ENCODE assay signal across 8 mouse cellular contexts in genomic region chr19:5810840-5811563, GRCm38 (mm10). TPM values are rescaled to one million over a fixed set of nuclear protein-coding genes. Genes with fewer than 3 reads are reported as not detected.
A peak's percentile ranks its signal among the peaks of the same experiment; 100 is the strongest.
DNase-seq lines count a peak whose midpoint lies in the region; ATAC-seq and TF ChIP-seq lines count a peak whose summit lies in the region.

No protein-coding gene starts in this region.

- WGBS in embryonic facial prominence, embryonic 12.5 days = 71% methylated on average over 9 of the region's 9 CpGs
- 54% methylated on average over 9 of the region's 9 CpGs for WGBS in intestine, embryonic 15.5 days
- WGBS in neural tube, embryonic 14.5 days = 76% methylated on average over 9 of the region's 9 CpGs

- H3K27me3 ChIP-seq in embryonic facial prominence, embryonic 12.5 days = no peaks in the 10 kb centered on the region
- no peaks in the 10 kb centered on the region for H3K27me3 ChIP-seq in intestine, embryonic 15.5 days (replicated peaks)
- no peaks in the 10 kb centered on the region for H3K27me3 ChIP-seq in neural tube, embryonic 14.5 days (ENCODE audit: control insufficient read depth, insufficient read depth, low read length)

- no peaks in the 10 kb centered on the region for H3K36me3 ChIP-seq in embryonic facial prominence, embryonic 12.5 days
- no peaks in the 10 kb centered on the region for H3K36me3 ChIP-seq in intestine, embryonic 15.5 days
- no peaks in the 10 kb centered on the region for H3K36me3 ChIP-seq in neural tube, embryonic 14.5 days (ENCODE audit: control insufficient read depth, insufficient read depth, low read length)

- intact Hi-C loops in left cerebral cortex, adult 2 months (cut with DNase I) = no loop called here
- intact Hi-C loops in left cerebral cortex, postnatal 14 days (cut with DNase I) = no loop called here

- peaks cover 51% of the 10 kb centered on the region for H3K4me1 ChIP-seq in embryonic facial prominence, embryonic 12.5 days
- H3K4me1 ChIP-seq in intestine, embryonic 15.5 days (replicated peaks) = peaks cover 70% of the 10 kb centered on the region
- peaks cover 41% of the 10 kb centered on the region for H3K4me1 ChIP-seq in neural tube, embryonic 14.5 days (ENCODE audit: control insufficient read depth, insufficient read depth, low read length)

- no peak overlapping the region for H3K4me2 ChIP-seq in embryonic facial prominence, embryonic 12.5 days (replicated peaks)
- peak overlapping the region; percentile 38 for H3K4me2 ChIP-seq in intestine, embryonic 15.5 days (replicated peaks)
- H3K4me2 ChIP-seq in neural tube, embryonic 14.5 days (ENCODE audit: low read depth, low read length) = no peak overlapping the region

- H3K4me3 ChIP-seq in left cerebral cortex, adult 2 months = no peak overlapping the region
- no peak overlapping the region for H3K4me3 ChIP-seq in embryonic facial prominence, embryonic 12.5 days
- no peak overlapping the region for H3K4me3 ChIP-seq in intestine, embryonic 15.5 days (replicated peaks)
- H3K4me3 ChIP-seq in neural tube, embryonic 14.5 days (ENCODE audit: low read depth, low read length) = no peak overlapping the region

- DNase-seq in left cerebral cortex, adult 2 months (ENCODE audit: extremely low spot score in 1 of 2, low spot score in 2 of 2) = no peak
- DNase-seq in left cerebral cortex, adult 11 months (ENCODE audit: low spot score) = no peak
- no peak for DNase-seq in urinary bladder, postnatal 10 days (ENCODE audit: low spot score)
- DNase-seq in layer of hippocampus, adult 9-10 months (ENCODE audit: low spot score) = no peak
- no peak for DNase-seq in left cerebral cortex, postnatal 14 days (ENCODE audit: low spot score in 2 of 2)

- H3K9ac ChIP-seq in embryonic facial prominence, embryonic 12.5 days = peak overlapping the region; percentile 1
- H3K9ac ChIP-seq in intestine, embryonic 15.5 days = no peak overlapping the region
- peak overlapping the region; percentile 9; the same call in 1 of the 2 replicates for H3K9ac ChIP-seq in neural tube, embryonic 14.5 days (replicated peaks; ENCODE audit: low read depth, low read length)

- no peak for TF ChIP-seq CTCF in left cerebral cortex, adult 2 months (IDR thresholded peaks at IDR 0.05)

- no peaks in the 10 kb centered on the region for H3K9me3 ChIP-seq in embryonic facial prominence, embryonic 12.5 days
- no peaks in the 10 kb centered on the region for H3K9me3 ChIP-seq in intestine, embryonic 15.5 days
- H3K9me3 ChIP-seq in neural tube, embryonic 14.5 days (ENCODE audit: control insufficient read depth, low read length) = no peaks in the 10 kb centered on the region

- peak overlapping the region; percentile 99 for H3K27ac ChIP-seq in left cerebral cortex, adult 2 months
- peak overlapping the region; percentile 80 for H3K27ac ChIP-seq in embryonic facial prominence, embryonic 12.5 days
- peak overlapping the region; percentile 91 for H3K27ac ChIP-seq in intestine, embryonic 15.5 days
- H3K27ac ChIP-seq in neural tube, embryonic 14.5 days (ENCODE audit: low read depth, low read length) = peak overlapping the region; percentile 87

- ATAC-seq in embryonic facial prominence, embryonic 12.5 days (ENCODE audit: insufficient number of reproducible peaks, insufficient read depth, low FRiP score, low TSS enrichment) = no peak
- ATAC-seq in intestine, embryonic 15.5 days = no peak; the same call in 1 of the 2 replicates
- ATAC-seq in neural tube, embryonic 14.5 days (ENCODE audit: low read depth) = no peak

RNA-seq across cellular contexts. Expression of gene Scyl1, which starts 39.8 kb away (rescaled TPM):
- total RNA-seq in left cerebral cortex, adult 2 months (2021) = 10 to 100 TPM; 92.0 to 98.0 TPM
- 78.8 and 80.0 TPM in 2 replicates for polyA plus RNA-seq in embryonic facial prominence, embryonic 12.5 days (2016; fragmentation: Nextera tagmentation; extraction: Ambion mirVana)
- polyA plus RNA-seq in intestine, embryonic 15.5 days (2015; fragmentation: Nextera tagmentation; extraction: Ambion mirVana) = 60.6 and 60.9 TPM in 2 replicates
- 78.5 and 78.6 TPM in 2 replicates for polyA plus RNA-seq in neural tube, embryonic 14.5 days (2014; fragmentation: Nextera tagmentation; extraction: Ambion mirVana)
- 10 to 100 TPM; 77.7 to 79.5 TPM for total RNA-seq in left cerebral cortex, postnatal 14 days (2021)
